Mouse (Mus musculus): ENCODE measurements around the gene Adgrf1. TPM values are rescaled to one million over a fixed set of nuclear protein-coding genes. Genes with fewer than 3 reads are reported as not detected.

The Adgrf1 gene
- polyA plus RNA-seq, 1 experiment: not detected

DNA sequence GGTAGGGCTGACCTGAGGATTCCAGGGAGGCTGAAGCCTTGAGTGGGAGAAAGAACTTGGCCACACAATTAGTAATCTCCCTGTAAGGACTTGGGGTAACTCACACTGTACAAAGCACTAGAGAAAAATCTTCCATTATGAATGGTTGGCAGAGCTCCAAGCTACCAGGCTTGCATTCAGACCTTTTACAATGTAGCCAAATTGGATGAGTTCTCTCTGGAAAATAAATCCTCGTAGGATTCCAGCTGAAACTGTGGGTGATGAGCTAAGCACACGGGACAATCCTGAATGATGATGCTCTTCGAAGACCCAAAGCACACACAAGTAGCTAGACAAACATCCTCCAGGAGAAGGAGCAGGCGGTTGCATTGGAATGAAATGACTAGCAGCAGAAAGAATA is 7.1 kb downstream of the Adgrf1 start:
- H3K36me3 ChIP-seq (ENCODE audit: control insufficient read depth, insufficient read depth, low read length, poor library complexity, severe bottlenecking): no peaks in the 10 kb centered on the region
- H3K27me3 ChIP-seq (ENCODE audit: control insufficient read depth, insufficient read depth, low read length, poor library complexity, severe bottlenecking): no peaks in the 10 kb centered on the region
- no peak overlapping the region for H3K27ac ChIP-seq (ENCODE audit: insufficient read depth, low read length)
- H3K9ac ChIP-seq (ENCODE audit: low read depth, poor library complexity, severe bottlenecking): no peak overlapping the region
- no peak overlapping the region for H3K4me3 ChIP-seq (ENCODE audit: low read depth, low read length)
- no peaks in the 10 kb centered on the region for H3K4me1 ChIP-seq (ENCODE audit: control insufficient read depth, insufficient read depth, low read length)
- TF ChIP-seq CTCF (IDR thresholded peaks at IDR 0.05; ENCODE audit: low read depth, low read length) (no peak), EP300 (IDR thresholded peaks at IDR 0.05; ENCODE audit: insufficient read depth, low read depth, low read length) (no peak), POLR2A (IDR thresholded peaks at IDR 0.05; ENCODE audit: insufficient read depth, low read length) (no peak)
- H3K9me3 ChIP-seq (replicated peaks; ENCODE audit: control insufficient read depth, insufficient read depth, low read length, poor library complexity, severe bottlenecking): no peaks in the 10 kb centered on the region

- Histone ChIP-seq H3K27me3 (ENCODE audit: control insufficient read depth, insufficient read depth, low read length, poor library complexity, severe bottlenecking) (no peaks in the 10 kb centered on the region), H3K36me3 (ENCODE audit: control insufficient read depth, insufficient read depth, low read length, poor library complexity, severe bottlenecking) (no peaks in the 10 kb centered on the region), H3K4me3 (ENCODE audit: low read depth, low read length) (no peak overlapping the region), H3K4me1 (ENCODE audit: control insufficient read depth, insufficient read depth, low read length) (no peaks in the 10 kb centered on the region), H3K27ac (ENCODE audit: insufficient read depth, low read length) (no peak overlapping the region), H3K9ac (ENCODE audit: low read depth, poor library complexity, severe bottlenecking) (no peak overlapping the region), H3K9me3 (replicated peaks; ENCODE audit: control insufficient read depth, insufficient read depth, low read length, poor library complexity, severe bottlenecking) (no peaks in the 10 kb centered on the region)
- no peak for TF ChIP-seq CTCF (IDR thresholded peaks at IDR 0.05; ENCODE audit: low read depth, low read length)
- no peak for TF ChIP-seq POLR2A (IDR thresholded peaks at IDR 0.05; ENCODE audit: insufficient read depth, low read length)
- no peak for TF ChIP-seq EP300 (IDR thresholded peaks at IDR 0.05; ENCODE audit: insufficient read depth, low read depth, low read length)
Measured at GRCm38 (mm10) chr17:43279671-43280070, 9.5 kb downstream of the Adgrf1 start.

GRCm38 (mm10) chr17:43282353-43282752 is 12.2 kb downstream of the Adgrf1 start:
- Histone ChIP-seq H3K36me3 (ENCODE audit: control insufficient read depth, insufficient read depth, low read length, poor library complexity, severe bottlenecking) (no peaks in the 10 kb centered on the region), H3K27ac (ENCODE audit: insufficient read depth, low read length) (no peak overlapping the region), H3K9me3 (replicated peaks; ENCODE audit: control insufficient read depth, insufficient read depth, low read length, poor library complexity, severe bottlenecking) (no peaks in the 10 kb centered on the region), H3K4me3 (ENCODE audit: low read depth, low read length) (no peak overlapping the region), H3K4me1 (ENCODE audit: control insufficient read depth, insufficient read depth, low read length) (no peaks in the 10 kb centered on the region), H3K9ac (ENCODE audit: low read depth, poor library complexity, severe bottlenecking) (no peak overlapping the region), H3K27me3 (ENCODE audit: control insufficient read depth, insufficient read depth, low read length, poor library complexity, severe bottlenecking) (no peaks in the 10 kb centered on the region)
- TF ChIP-seq EP300 (IDR thresholded peaks at IDR 0.05; ENCODE audit: insufficient read depth, low read depth, low read length) (no peak), CTCF (IDR thresholded peaks at IDR 0.05; ENCODE audit: low read depth, low read length) (no peak), POLR2A (IDR thresholded peaks at IDR 0.05; ENCODE audit: insufficient read depth, low read length) (no peak)

DNA sequence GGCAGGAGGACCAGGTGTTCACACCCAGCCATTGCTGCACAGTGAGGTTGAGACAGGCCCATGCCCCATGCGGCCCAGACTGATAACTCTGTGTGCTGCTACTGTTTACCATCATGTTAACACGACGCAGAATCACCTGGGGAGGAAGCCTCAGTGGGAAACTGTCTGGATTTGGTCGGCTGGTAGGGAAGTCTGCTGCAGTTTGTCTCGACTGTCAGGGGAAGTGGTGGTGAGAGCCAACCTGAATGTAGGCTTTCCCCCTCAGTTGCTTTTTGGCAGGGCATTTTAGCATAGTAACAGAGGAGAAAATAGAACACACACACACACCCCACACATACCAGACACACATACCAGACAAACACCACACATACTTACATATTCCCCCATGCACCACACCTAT is 12.7 kb downstream of the Adgrf1 start:
- Histone ChIP-seq H3K9me3 (replicated peaks; ENCODE audit: control insufficient read depth, insufficient read depth, low read length, poor library complexity, severe bottlenecking) (no peaks in the 10 kb centered on the region), H3K4me3 (ENCODE audit: low read depth, low read length) (no peak overlapping the region), H3K27me3 (ENCODE audit: control insufficient read depth, insufficient read depth, low read length, poor library complexity, severe bottlenecking) (no peaks in the 10 kb centered on the region), H3K36me3 (ENCODE audit: control insufficient read depth, insufficient read depth, low read length, poor library complexity, severe bottlenecking) (no peaks in the 10 kb centered on the region), H3K27ac (ENCODE audit: insufficient read depth, low read length) (no peak overlapping the region), H3K9ac (ENCODE audit: low read depth, poor library complexity, severe bottlenecking) (no peak overlapping the region), H3K4me1 (ENCODE audit: control insufficient read depth, insufficient read depth, low read length) (no peaks in the 10 kb centered on the region)
- no peak for TF ChIP-seq CTCF (IDR thresholded peaks at IDR 0.05; ENCODE audit: low read depth, low read length)
- TF ChIP-seq EP300 (IDR thresholded peaks at IDR 0.05; ENCODE audit: insufficient read depth, low read depth, low read length): no peak
- TF ChIP-seq POLR2A (IDR thresholded peaks at IDR 0.05; ENCODE audit: insufficient read depth, low read length): no peak

DNA sequence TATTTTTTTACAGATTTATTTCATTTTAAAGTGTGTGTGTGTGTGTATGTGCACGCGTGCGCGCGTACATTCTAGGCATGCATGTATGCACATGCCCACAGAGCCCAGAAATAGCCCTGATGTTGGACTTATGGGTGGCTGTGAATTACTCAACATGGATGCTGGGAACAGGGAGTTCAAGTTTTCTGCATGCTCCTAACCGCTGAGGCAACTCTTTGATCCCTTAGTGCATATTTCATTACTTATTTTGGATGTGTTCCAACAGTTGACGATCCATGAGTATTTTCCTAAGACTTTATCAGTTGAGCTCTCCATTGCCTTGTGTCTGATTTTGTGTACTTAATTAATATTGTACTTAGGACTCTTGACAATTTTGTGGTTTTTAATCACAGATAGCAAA is 29.4 kb downstream of the Adgrf1 start:
- no peak overlapping the region for H3K4me3 ChIP-seq (ENCODE audit: low read depth, low read length)
- H3K27me3 ChIP-seq (ENCODE audit: control insufficient read depth, insufficient read depth, low read length, poor library complexity, severe bottlenecking): no peaks in the 10 kb centered on the region
- no peaks in the 10 kb centered on the region for H3K9me3 ChIP-seq (replicated peaks; ENCODE audit: control insufficient read depth, insufficient read depth, low read length, poor library complexity, severe bottlenecking)
- H3K9ac ChIP-seq (ENCODE audit: low read depth, poor library complexity, severe bottlenecking): no peak overlapping the region
- no peaks in the 10 kb centered on the region for H3K36me3 ChIP-seq (ENCODE audit: control insufficient read depth, insufficient read depth, low read length, poor library complexity, severe bottlenecking)
- no peak overlapping the region for H3K27ac ChIP-seq (ENCODE audit: insufficient read depth, low read length)
- no peaks in the 10 kb centered on the region for H3K4me1 ChIP-seq (ENCODE audit: control insufficient read depth, insufficient read depth, low read length)
- TF ChIP-seq CTCF (IDR thresholded peaks at IDR 0.05; ENCODE audit: low read depth, low read length) (no peak), POLR2A (IDR thresholded peaks at IDR 0.05; ENCODE audit: insufficient read depth, low read length) (no peak), EP300 (IDR thresholded peaks at IDR 0.05; ENCODE audit: insufficient read depth, low read depth, low read length) (no peak)

- no peaks in the 10 kb centered on the region for H3K36me3 ChIP-seq (ENCODE audit: control insufficient read depth, insufficient read depth, low read length, poor library complexity, severe bottlenecking)
- H3K9ac ChIP-seq (ENCODE audit: low read depth, poor library complexity, severe bottlenecking): no peak overlapping the region
- TF ChIP-seq EP300 (IDR thresholded peaks at IDR 0.05; ENCODE audit: insufficient read depth, low read depth, low read length) (no peak), POLR2A (IDR thresholded peaks at IDR 0.05; ENCODE audit: insufficient read depth, low read length) (no peak), CTCF (IDR thresholded peaks at IDR 0.05; ENCODE audit: low read depth, low read length) (no peak)
- H3K4me3 ChIP-seq (ENCODE audit: low read depth, low read length): no peak overlapping the region
- no peak overlapping the region for H3K27ac ChIP-seq (ENCODE audit: insufficient read depth, low read length)
- H3K27me3 ChIP-seq (ENCODE audit: control insufficient read depth, insufficient read depth, low read length, poor library complexity, severe bottlenecking): no peaks in the 10 kb centered on the region
- peaks cover 2% of the 10 kb centered on the region for H3K4me1 ChIP-seq (ENCODE audit: control insufficient read depth, insufficient read depth, low read length)
- H3K9me3 ChIP-seq (replicated peaks; ENCODE audit: control insufficient read depth, insufficient read depth, low read length, poor library complexity, severe bottlenecking): peaks cover 6% of the 10 kb centered on the region; the same call in 1 of the 2 replicates
Measured at GRCm38 (mm10) chr17:43325986-43326671, 56.0 kb downstream of the Adgrf1 start.
